Mouse (Mus musculus): ENCODE measurements at regions not wholly inside any gene's neighbourhood (a gene's known extent, or its start where the extent isn't known, plus 50 kb on each side); places are given as distances from the start of the nearest gene placed in this dataset.

- intact Hi-C loops (cut with DNase I): no loop called here
- H3K27ac ChIP-seq: no peak overlapping the region
- no peak overlapping the region for H3K4me3 ChIP-seq
- TF ChIP-seq CTCF (IDR thresholded peaks at IDR 0.05): no peak
- no peak for DNase-seq
Observed at GRCm38 (mm10) chr16:39303371-39303770, 410.9 kb downstream of the Igsf11 start.

- DNase-seq: no peak
- H3K27ac ChIP-seq: no peak overlapping the region
- no peak overlapping the region for H3K4me3 ChIP-seq
- no peak for TF ChIP-seq CTCF (IDR thresholded peaks at IDR 0.05)
- intact Hi-C loops (cut with DNase I): no loop called here
Observed at GRCm38 (mm10) chr16:39307951-39308350, 415.5 kb downstream of the Igsf11 start.

- TF ChIP-seq CTCF (IDR thresholded peaks at IDR 0.05): peak; percentile 31
- Histone ChIP-seq H3K27ac (no peak overlapping the region), H3K4me3 (no peak overlapping the region)
- intact Hi-C loops (cut with DNase I): no loop called here
- peak; percentile 16 for DNase-seq
Observed at GRCm38 (mm10) chr16:39316752-39317594, 424.5 kb downstream of the Igsf11 start.

GRCm38 (mm10) chr16:39325627-39326026 lies 433.2 kb downstream of the Igsf11 start:
- no peak for DNase-seq
- no peak overlapping the region for H3K4me3 ChIP-seq
- TF ChIP-seq CTCF (IDR thresholded peaks at IDR 0.05): no peak
- intact Hi-C loops (cut with DNase I): no loop called here
- H3K27ac ChIP-seq: no peak overlapping the region

GRCm38 (mm10) chr16:39363657-39364056 lies 471.2 kb downstream of the Igsf11 start:
- H3K27ac ChIP-seq: no peak overlapping the region
- intact Hi-C loops (cut with DNase I): no loop called here
- TF ChIP-seq CTCF (IDR thresholded peaks at IDR 0.05): no peak
- H3K4me3 ChIP-seq: no peak overlapping the region
- no peak for DNase-seq

- intact Hi-C loops (cut with DNase I): no loop called here
- no peak for DNase-seq
- Histone ChIP-seq H3K4me3 (no peak overlapping the region), H3K27ac (no peak overlapping the region)
- no peak for TF ChIP-seq CTCF (IDR thresholded peaks at IDR 0.05)
Observed at GRCm38 (mm10) chr16:39368276-39368675, 475.8 kb downstream of the Igsf11 start.

- no peak for DNase-seq
- no peak for TF ChIP-seq CTCF (IDR thresholded peaks at IDR 0.05)
- intact Hi-C loops (cut with DNase I): no loop called here
- H3K4me3 ChIP-seq: no peak overlapping the region
- no peak overlapping the region for H3K27ac ChIP-seq
Observed at GRCm38 (mm10) chr16:39374616-39375015, 482.1 kb downstream of the Igsf11 start.

- intact Hi-C loops (cut with DNase I): no loop called here
- no peak for TF ChIP-seq CTCF (IDR thresholded peaks at IDR 0.05)
- no peak for DNase-seq
- H3K4me3 ChIP-seq: no peak overlapping the region
- H3K27ac ChIP-seq: no peak overlapping the region
Observed at GRCm38 (mm10) chr16:39379959-39380358, 487.5 kb downstream of the Igsf11 start.

GRCm38 (mm10) chr16:39389943-39390342 lies 497.5 kb downstream of the Igsf11 start:
- TF ChIP-seq CTCF (IDR thresholded peaks at IDR 0.05): no peak
- H3K4me3 ChIP-seq: no peak overlapping the region
- intact Hi-C loops (cut with DNase I): no loop called here
- H3K27ac ChIP-seq: no peak overlapping the region
- no peak for DNase-seq

- H3K27ac ChIP-seq: no peak overlapping the region
- DNase-seq: no peak
- intact Hi-C loops (cut with DNase I): no loop called here
- H3K4me3 ChIP-seq: no peak overlapping the region
- no peak for TF ChIP-seq CTCF (IDR thresholded peaks at IDR 0.05)
Observed at GRCm38 (mm10) chr16:39390626-39391025, 498.2 kb downstream of the Igsf11 start.

- no peak for DNase-seq
- Histone ChIP-seq H3K4me3 (no peak overlapping the region), H3K27ac (no peak overlapping the region)
- intact Hi-C loops (cut with DNase I): no loop called here
- TF ChIP-seq CTCF (IDR thresholded peaks at IDR 0.05): no peak
Observed at GRCm38 (mm10) chr16:39402101-39402749, 509.8 kb downstream of the Igsf11 start.

- no peak for DNase-seq
- intact Hi-C loops (cut with DNase I): no loop called here
- no peak overlapping the region for H3K4me3 ChIP-seq
- TF ChIP-seq CTCF (IDR thresholded peaks at IDR 0.05): no peak
- H3K27ac ChIP-seq: no peak overlapping the region
Observed at GRCm38 (mm10) chr16:39431581-39431980, 539.1 kb downstream of the Igsf11 start.

- intact Hi-C loops (cut with DNase I): no loop called here
- no peak for TF ChIP-seq CTCF (IDR thresholded peaks at IDR 0.05)
- Histone ChIP-seq H3K4me3 (no peak overlapping the region), H3K27ac (no peak overlapping the region)
- DNase-seq: no peak
Observed at GRCm38 (mm10) chr16:39445740-39446139, 538.4 kb upstream of the Lsamp start.

Measured in gastrocnemius, adult 2 months (tissue).